Mouse (Mus musculus): ENCODE measurements around the gene Sco2. TPM values are rescaled to one million over a fixed set of nuclear protein-coding genes. Genes with fewer than 3 reads are reported as not detected.

The Sco2 gene
- polyA plus RNA-seq, 1 experiment from 2014 or later = 4.9 TPM

- WGBS = 88% methylated on average over 7 of the region's 7 CpGs
- ATAC-seq (ENCODE audit: insufficient number of reproducible peaks, low FRiP score, low TSS enrichment, low read depth) = no peak
- no peak within 1 kb of the TSS for H3K4me3 ChIP-seq (ENCODE audit: low read depth, low read length)
- H3K9me3 ChIP-seq (ENCODE audit: control insufficient read depth, low read length) = no peaks in the 10 kb centered on the region
- H3K4me1 ChIP-seq (ENCODE audit: control insufficient read depth, insufficient read depth, low read length) = no peaks in the 10 kb centered on the region
- H3K36me3 ChIP-seq (ENCODE audit: control insufficient read depth, insufficient read depth, low read length) = no peaks in the 10 kb centered on the region
- no peak within 1 kb of the TSS for H3K27ac ChIP-seq (replicated peaks; ENCODE audit: low read depth, low read length)
- DNase-seq (ENCODE audit: low spot score) = no peak
- H3K27me3 ChIP-seq (ENCODE audit: control insufficient read depth, insufficient read depth, low read length) = no peaks in the 10 kb centered on the region
- no peak within 1 kb of the TSS for H3K9ac ChIP-seq (ENCODE audit: low read length)
- no peak within 1 kb of the TSS for H3K4me2 ChIP-seq (ENCODE audit: low read depth, severe bottlenecking)
Measured at GRCm38 (mm10) chr15:89334271-89334670, 39.4 kb downstream of the Sco2 start, which contains the start of gene Miox. TSS of gene Miox (plus strand) at chr15:89334398.

DNA sequence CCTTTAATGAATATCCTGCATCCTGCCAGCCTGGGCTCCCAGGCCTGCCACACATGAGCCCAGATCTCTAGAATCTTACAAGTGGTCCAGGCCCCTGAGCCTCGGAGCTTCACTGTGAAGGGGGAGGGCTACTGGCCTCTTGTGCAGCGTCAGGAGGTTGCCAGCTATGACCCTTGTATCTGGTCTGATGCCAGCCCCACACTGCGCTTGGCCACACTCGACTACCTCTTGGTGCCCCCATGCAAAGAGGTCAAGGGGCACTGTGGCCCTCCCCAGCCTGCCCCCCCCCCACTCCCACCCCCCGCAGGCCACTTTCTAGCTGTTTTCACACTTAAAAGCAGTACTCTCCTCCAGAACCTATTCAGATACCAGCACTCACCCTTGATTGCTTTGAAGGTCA, 47.2 kb downstream of the Sco2 start:
- Histone ChIP-seq H3K4me1 (ENCODE audit: control insufficient read depth, insufficient read depth, low read length) (peaks cover 6% of the 10 kb centered on the region; the same call in 1 of the 2 replicates), H3K36me3 (ENCODE audit: control insufficient read depth, insufficient read depth, low read length) (no peaks in the 10 kb centered on the region), H3K27ac (replicated peaks; ENCODE audit: low read depth, low read length) (no peak overlapping the region), H3K9me3 (ENCODE audit: control insufficient read depth, low read length) (no peaks in the 10 kb centered on the region), H3K27me3 (ENCODE audit: control insufficient read depth, insufficient read depth, low read length) (peaks cover 5% of the 10 kb centered on the region; the same call in 1 of the 2 replicates), H3K9ac (ENCODE audit: low read length) (no peak overlapping the region), H3K4me2 (ENCODE audit: low read depth, severe bottlenecking) (no peak overlapping the region), H3K4me3 (ENCODE audit: low read depth, low read length) (no peak overlapping the region)
- ATAC-seq (ENCODE audit: insufficient number of reproducible peaks, low FRiP score, low TSS enrichment, low read depth) = no peak
- 57% methylated on average over 5 of the region's 5 CpGs for WGBS
- DNase-seq (ENCODE audit: low spot score) = no peak

DNA sequence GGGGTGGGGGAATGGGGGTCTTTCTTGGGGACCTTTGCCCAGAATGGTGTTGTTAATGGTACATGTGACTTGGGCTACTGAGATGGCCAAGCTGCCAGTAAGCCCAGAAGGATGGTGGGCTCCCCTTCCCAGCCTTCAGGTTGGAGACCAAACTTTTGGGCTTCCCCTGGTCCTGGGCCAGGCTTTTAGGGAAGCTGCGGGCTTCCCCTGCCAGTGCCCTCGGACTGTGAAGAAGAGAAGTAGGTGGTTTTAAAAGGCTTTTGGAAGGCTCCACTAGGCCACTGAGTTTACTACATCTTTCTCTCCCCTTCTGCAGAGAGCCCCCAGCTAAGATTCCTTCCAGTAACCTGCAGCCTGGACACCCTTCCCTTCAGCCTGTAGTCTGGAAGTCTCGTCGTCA, 50.0 kb downstream of the Sco2 start:
- no peak for ATAC-seq (ENCODE audit: insufficient number of reproducible peaks, low FRiP score, low TSS enrichment, low read depth)
- WGBS = 90% methylated on average over 4 of the region's 4 CpGs
- no peaks in the 10 kb centered on the region for H3K36me3 ChIP-seq (ENCODE audit: control insufficient read depth, insufficient read depth, low read length)
- H3K4me1 ChIP-seq (ENCODE audit: control insufficient read depth, insufficient read depth, low read length) = peaks cover 6% of the 10 kb centered on the region; the same call in 1 of the 2 replicates
- no peak overlapping the region for H3K4me2 ChIP-seq (ENCODE audit: low read depth, severe bottlenecking)
- H3K9me3 ChIP-seq (ENCODE audit: control insufficient read depth, low read length) = no peaks in the 10 kb centered on the region
- H3K9ac ChIP-seq (ENCODE audit: low read length) = no peak overlapping the region
- DNase-seq (ENCODE audit: low spot score) = no peak
- H3K27me3 ChIP-seq (ENCODE audit: control insufficient read depth, insufficient read depth, low read length) = peaks cover 5% of the 10 kb centered on the region; the same call in 1 of the 2 replicates
- no peak overlapping the region for H3K4me3 ChIP-seq (ENCODE audit: low read depth, low read length)
- H3K27ac ChIP-seq (replicated peaks; ENCODE audit: low read depth, low read length) = no peak overlapping the region

GRCm38 (mm10) chr15:89322670-89323522, 50.8 kb downstream of the Sco2 start, which contains the start of gene Adm2:
TSS of gene Adm2 (plus strand) at chr15:89322720.
- peak; percentile 41 for DNase-seq (ENCODE audit: low spot score)
- WGBS = 6% methylated on average over 26 of the region's 26 CpGs
- Histone ChIP-seq H3K4me2 (ENCODE audit: low read depth, severe bottlenecking) (peak within 1 kb of the TSS; percentile 40; the same call in 1 of the 2 replicates), H3K36me3 (ENCODE audit: control insufficient read depth, insufficient read depth, low read length) (no peaks in the 10 kb centered on the region), H3K9ac (ENCODE audit: low read length) (0 out of 2 replicates have a peak within 1 kb of the TSS, but pooled peaks have one; percentile 22), H3K9me3 (ENCODE audit: control insufficient read depth, low read length) (no peaks in the 10 kb centered on the region), H3K4me1 (ENCODE audit: control insufficient read depth, insufficient read depth, low read length) (peaks cover 6% of the 10 kb centered on the region; the same call in 1 of the 2 replicates), H3K27me3 (ENCODE audit: control insufficient read depth, insufficient read depth, low read length) (peaks cover 5% of the 10 kb centered on the region; the same call in 1 of the 2 replicates), H3K27ac (replicated peaks; ENCODE audit: low read depth, low read length) (no peak within 1 kb of the TSS), H3K4me3 (ENCODE audit: low read depth, low read length) (no peak within 1 kb of the TSS)
- ATAC-seq (ENCODE audit: insufficient number of reproducible peaks, low FRiP score, low TSS enrichment, low read depth) = no peak

Other genes starting within 250 kb of the Sco2 start
- gene Hdac10, start 245.1 kb downstream of the Sco2 start, polyA plus RNA-seq (2014; fragmentation: Nextera tagmentation; extraction: Ambion mirVana) = 9.1 and 9.8 TPM in 2 replicates
- 14.3 and 15.2 TPM in 2 replicates for gene Mapk12, start 233.1 kb downstream of the Sco2 start, polyA plus RNA-seq (2014; fragmentation: Nextera tagmentation; extraction: Ambion mirVana)
- gene Mapk11, start 224.2 kb downstream of the Sco2 start, polyA plus RNA-seq (2014; fragmentation: Nextera tagmentation; extraction: Ambion mirVana) = 15.3 and 16.6 TPM in 2 replicates
- 122 and 125 TPM in 2 replicates for gene Plxnb2, start 193.1 kb downstream of the Sco2 start, polyA plus RNA-seq (2014; fragmentation: Nextera tagmentation; extraction: Ambion mirVana)
- 19.4 and 19.8 TPM in 2 replicates for gene Dennd6b, start 177.3 kb downstream of the Sco2 start, polyA plus RNA-seq (2014; fragmentation: Nextera tagmentation; extraction: Ambion mirVana)
- gene Ppp6r2, start 162.3 kb downstream of the Sco2 start, polyA plus RNA-seq (2014; fragmentation: Nextera tagmentation; extraction: Ambion mirVana) = 22.7 and 23.4 TPM in 2 replicates
- 60.2 and 62.8 TPM in 2 replicates for gene Sbf1, start 58.5 kb downstream of the Sco2 start, polyA plus RNA-seq (2014; fragmentation: Nextera tagmentation; extraction: Ambion mirVana)
- not detected in 2 replicates for gene Adm2, start 51.1 kb downstream of the Sco2 start, polyA plus RNA-seq (2014; fragmentation: Nextera tagmentation; extraction: Ambion mirVana)
- not detected in 2 replicates for gene Miox, start 39.4 kb downstream of the Sco2 start, polyA plus RNA-seq (2014; fragmentation: Nextera tagmentation; extraction: Ambion mirVana)
- gene Lmf2, start 18.2 kb downstream of the Sco2 start, polyA plus RNA-seq (2014; fragmentation: Nextera tagmentation; extraction: Ambion mirVana) = 31.6 and 32.1 TPM in 2 replicates
- gene Ncaph2, start 18.1 kb downstream of the Sco2 start, polyA plus RNA-seq (2014; fragmentation: Nextera tagmentation; extraction: Ambion mirVana) = 176 and 180 TPM in 2 replicates
- gene Tymp, start 3.2 kb upstream of the Sco2 start, polyA plus RNA-seq (2014; fragmentation: Nextera tagmentation; extraction: Ambion mirVana) = 1.9 and 2.2 TPM in 2 replicates
- 0.34 TPM in 1 of 2 replicates, not detected in the other for gene Odf3b, start 5.4 kb upstream of the Sco2 start, polyA plus RNA-seq (2014; fragmentation: Nextera tagmentation; extraction: Ambion mirVana)
- not detected in 2 replicates for gene Klhdc7b, start 11.1 kb upstream of the Sco2 start, polyA plus RNA-seq (2014; fragmentation: Nextera tagmentation; extraction: Ambion mirVana)
- not detected in 2 replicates for gene Syce3, start 36.7 kb upstream of the Sco2 start, polyA plus RNA-seq (2014; fragmentation: Nextera tagmentation; extraction: Ambion mirVana)
- gene Cpt1b, start 52.0 kb upstream of the Sco2 start, polyA plus RNA-seq (2014; fragmentation: Nextera tagmentation; extraction: Ambion mirVana) = 1.0 and 1.2 TPM in 2 replicates
- 1.7 and 2.0 TPM in 2 replicates for gene C730034F03Rik, start 55.7 kb upstream of the Sco2 start, polyA plus RNA-seq (2014; fragmentation: Nextera tagmentation; extraction: Ambion mirVana)
- not detected in 2 replicates for gene Gm44502, start 55.9 kb upstream of the Sco2 start, polyA plus RNA-seq (2014; fragmentation: Nextera tagmentation; extraction: Ambion mirVana)
- 48.7 and 50.1 TPM in 2 replicates for gene Chkb, start 56.1 kb upstream of the Sco2 start, polyA plus RNA-seq (2014; fragmentation: Nextera tagmentation; extraction: Ambion mirVana)
- 1.3 and 1.5 TPM in 2 replicates for gene Mapk8ip2, start 80.1 kb upstream of the Sco2 start, polyA plus RNA-seq (2014; fragmentation: Nextera tagmentation; extraction: Ambion mirVana)
- gene Arsa, start 103.6 kb upstream of the Sco2 start, polyA plus RNA-seq (2014; fragmentation: Nextera tagmentation; extraction: Ambion mirVana) = 7.6 and 8.4 TPM in 2 replicates
- 1.9 and 2.5 TPM in 2 replicates for gene Shank3, start 125.8 kb upstream of the Sco2 start, polyA plus RNA-seq (2014; fragmentation: Nextera tagmentation; extraction: Ambion mirVana)
- 0.17 TPM in 1 of 2 replicates, not detected in the other for gene Acr, start 194.5 kb upstream of the Sco2 start, polyA plus RNA-seq (2014; fragmentation: Nextera tagmentation; extraction: Ambion mirVana)
- gene Rabl2, start 218.1 kb upstream of the Sco2 start, polyA plus RNA-seq (2014; fragmentation: Nextera tagmentation; extraction: Ambion mirVana) = 66.9 and 70.3 TPM in 2 replicates